Mouse (Mus musculus): ENCODE results near the gene Qser1. TPM values are rescaled to one million over a fixed set of nuclear protein-coding genes. Genes with fewer than 3 reads are reported as not detected.

Gene Qser1
- polyA plus RNA-seq, 1 experiment from 2014 or later: 11.1 TPM

Other genes starting within 250 kb of the Qser1 start
- 78.7 and 79.5 TPM in 2 replicates for gene Cstf3, start 226.2 kb downstream of the Qser1 start, polyA plus RNA-seq (2014; fragmentation: Nextera tagmentation; extraction: Ambion mirVana)
- gene Tcp11l1, start 104.6 kb downstream of the Qser1 start, polyA plus RNA-seq (2014; fragmentation: Nextera tagmentation; extraction: Ambion mirVana): 50.8 and 71.0 TPM in 2 replicates
- gene Pin1rt1, start 100.4 kb downstream of the Qser1 start, polyA plus RNA-seq (2014; fragmentation: Nextera tagmentation; extraction: Ambion mirVana): 0.35 TPM in 1 of 2 replicates, not detected in the other
- 1.6 TPM in 2 replicates for gene Depdc7, start 73.9 kb downstream of the Qser1 start, polyA plus RNA-seq (2014; fragmentation: Nextera tagmentation; extraction: Ambion mirVana)
- gene Prrg4, start 33.1 kb upstream of the Qser1 start, polyA plus RNA-seq (2014; fragmentation: Nextera tagmentation; extraction: Ambion mirVana): 0.53 and 0.94 TPM in 2 replicates
- gene Ccdc73, start 51.0 kb upstream of the Qser1 start, polyA plus RNA-seq (2014; fragmentation: Nextera tagmentation; extraction: Ambion mirVana): 7.2 and 7.6 TPM in 2 replicates
- 190 and 199 TPM in 2 replicates for gene Eif3m, start 200.3 kb upstream of the Qser1 start, polyA plus RNA-seq (2014; fragmentation: Nextera tagmentation; extraction: Ambion mirVana)